Mouse (Mus musculus): ENCODE results near the gene Naa80.

Gene Naa80

DNA sequence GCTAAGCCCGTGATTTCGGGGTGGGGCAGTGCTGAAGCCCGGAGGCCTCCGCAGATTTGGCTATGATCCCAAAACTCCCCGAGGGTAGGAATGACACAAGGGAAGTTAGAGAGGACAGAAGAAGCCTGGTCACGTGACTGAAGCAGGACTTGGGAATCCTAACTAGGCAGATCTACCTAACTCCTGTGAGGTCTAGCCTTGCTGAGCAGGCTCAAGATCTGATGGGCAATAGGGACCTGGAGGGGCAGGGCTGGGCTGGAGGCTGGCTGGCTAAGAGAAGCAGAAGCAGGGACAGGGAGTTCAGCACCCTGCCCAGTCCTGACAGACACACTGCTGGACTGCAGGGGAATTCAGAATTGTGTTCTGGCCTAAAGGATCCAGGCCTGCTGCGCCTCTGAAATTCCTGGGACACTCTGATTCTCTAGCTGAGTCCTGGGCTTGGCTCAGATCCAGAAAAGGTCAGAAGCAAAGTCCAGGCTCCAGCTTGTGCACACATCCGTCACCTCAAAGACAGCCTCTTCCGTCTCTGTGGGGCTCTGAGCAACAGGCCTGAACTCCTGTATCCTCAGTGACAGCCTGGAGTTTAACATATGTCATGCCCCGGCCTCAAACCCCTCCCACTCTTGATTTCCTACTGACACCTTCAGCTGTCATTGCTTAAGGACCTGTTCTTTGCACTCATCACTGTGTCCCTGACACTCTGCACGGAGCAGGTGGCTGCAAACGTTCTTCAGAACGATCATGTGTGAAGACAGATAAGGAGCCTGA is 40.3 kb downstream of the Naa80 start:
- DNase-seq (ENCODE audit: low spot score) = no peak

DNA sequence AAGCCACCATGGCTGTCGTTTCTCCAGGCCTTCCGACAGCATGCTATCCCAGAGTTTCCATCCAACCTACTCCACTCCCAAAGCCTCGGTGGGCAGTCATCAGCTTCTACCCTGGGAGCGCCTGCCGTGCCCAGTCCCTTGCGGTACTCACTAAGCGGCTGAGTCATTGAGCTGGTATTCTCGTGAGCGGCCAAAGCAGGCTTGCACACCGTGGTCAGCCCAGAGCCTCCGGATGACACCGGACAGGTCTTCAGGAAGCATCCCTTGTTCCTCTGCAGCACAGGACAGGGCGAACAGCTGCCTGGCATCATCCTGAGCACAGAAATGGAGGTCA is 40.8 kb downstream of the Naa80 start:
- no peak for DNase-seq (ENCODE audit: low spot score)

DNA sequence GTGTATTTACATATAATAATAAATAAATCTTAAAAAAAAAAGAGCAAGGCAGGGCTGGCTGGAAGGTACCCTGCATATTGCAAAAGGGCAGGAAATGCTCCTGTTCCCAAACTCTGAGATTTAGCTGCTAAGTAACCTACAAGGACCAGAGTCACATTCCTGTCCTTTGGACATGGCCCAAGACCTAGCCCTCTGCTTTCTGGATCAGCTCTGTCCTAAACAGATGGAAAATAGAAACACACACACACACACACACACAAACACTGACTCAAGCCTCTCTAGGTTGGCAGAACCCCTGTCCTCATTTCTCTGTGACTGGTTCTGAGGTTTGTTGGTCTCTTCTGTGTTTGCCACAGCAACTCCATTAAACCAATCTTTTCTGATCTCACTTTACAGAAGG is 42.3 kb downstream of the Naa80 start:
- DNase-seq (ENCODE audit: low spot score) = no peak

DNA sequence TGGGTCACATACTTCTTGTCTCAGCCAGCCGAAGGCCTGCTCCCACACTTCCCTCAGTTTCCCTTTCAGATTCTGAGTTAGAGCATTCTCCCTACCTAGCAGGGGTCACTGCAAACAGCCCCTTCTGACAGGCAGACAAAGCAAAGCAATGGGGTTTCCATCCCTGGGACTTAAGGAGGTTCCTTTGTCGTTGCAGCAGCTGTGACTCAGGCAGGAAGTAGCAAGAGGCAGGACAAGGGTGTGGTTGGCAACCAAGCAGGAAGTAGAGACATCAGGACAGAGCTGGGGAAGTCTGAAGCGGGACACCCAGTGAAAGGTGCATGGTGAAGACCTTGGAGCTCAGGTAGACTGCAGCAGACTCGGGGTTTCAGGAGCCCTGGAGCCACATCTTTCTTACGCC is 45.9 kb downstream of the Naa80 start:
- DNase-seq (ENCODE audit: low spot score) = no peak

DNA sequence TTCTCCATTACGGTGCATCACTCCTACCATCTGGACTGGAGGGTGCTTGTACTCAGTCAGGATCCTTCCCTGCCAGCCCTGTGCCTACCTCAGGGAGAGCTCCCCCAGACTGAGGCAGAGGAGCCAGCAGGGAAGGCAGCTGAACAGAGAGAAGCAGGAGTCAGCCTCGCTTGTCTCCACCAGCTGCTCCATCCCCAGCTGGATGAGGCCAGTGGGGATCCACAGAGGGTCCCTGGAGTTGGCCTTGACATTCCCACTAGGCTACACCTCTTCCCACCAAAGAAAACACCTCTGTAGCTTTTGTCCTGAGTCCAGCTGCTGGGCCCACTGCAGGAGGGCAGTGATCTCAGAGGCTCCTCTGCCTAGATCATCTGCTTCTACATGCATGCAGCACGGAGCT is 46.3 kb downstream of the Naa80 start:
- no peak for DNase-seq (ENCODE audit: low spot score)

DNA sequence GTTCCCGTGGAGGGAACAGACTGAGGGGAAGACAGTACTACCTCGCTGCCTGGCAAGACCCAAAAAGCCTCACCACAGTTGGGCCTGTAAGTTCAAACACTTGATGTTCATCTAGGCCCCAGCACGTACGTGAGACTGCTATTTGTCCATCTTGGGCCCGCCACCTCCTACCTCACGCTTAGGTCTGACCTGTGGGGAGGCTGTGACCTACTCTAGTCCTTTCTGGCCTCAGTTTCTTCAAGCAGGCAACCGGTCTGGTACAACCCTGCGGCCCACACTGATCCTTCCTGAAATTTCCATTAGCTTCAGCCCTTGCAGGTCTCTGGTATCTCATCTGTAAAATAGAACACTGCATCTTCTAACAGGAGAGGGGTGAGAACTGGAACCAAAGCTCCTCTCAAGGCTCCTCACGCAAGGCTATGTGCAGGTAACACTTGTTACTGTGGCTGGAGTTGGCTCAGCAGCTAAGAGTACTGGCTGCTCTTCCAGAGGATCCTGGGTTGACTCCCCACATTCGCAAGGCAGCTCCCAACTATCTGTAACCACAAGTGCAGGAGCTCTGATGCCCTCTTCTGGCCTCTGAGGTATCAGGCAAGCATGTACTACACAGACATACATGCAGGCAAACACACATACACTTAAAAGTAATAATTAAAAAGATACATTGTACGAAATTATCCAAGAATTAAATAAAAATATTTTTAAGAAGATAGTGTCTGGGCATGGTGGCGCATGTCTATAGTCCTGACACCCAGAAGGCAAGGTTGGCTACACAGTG is 46.9 kb downstream of the Naa80 start:
- no peak for DNase-seq (ENCODE audit: low spot score)

DNA sequence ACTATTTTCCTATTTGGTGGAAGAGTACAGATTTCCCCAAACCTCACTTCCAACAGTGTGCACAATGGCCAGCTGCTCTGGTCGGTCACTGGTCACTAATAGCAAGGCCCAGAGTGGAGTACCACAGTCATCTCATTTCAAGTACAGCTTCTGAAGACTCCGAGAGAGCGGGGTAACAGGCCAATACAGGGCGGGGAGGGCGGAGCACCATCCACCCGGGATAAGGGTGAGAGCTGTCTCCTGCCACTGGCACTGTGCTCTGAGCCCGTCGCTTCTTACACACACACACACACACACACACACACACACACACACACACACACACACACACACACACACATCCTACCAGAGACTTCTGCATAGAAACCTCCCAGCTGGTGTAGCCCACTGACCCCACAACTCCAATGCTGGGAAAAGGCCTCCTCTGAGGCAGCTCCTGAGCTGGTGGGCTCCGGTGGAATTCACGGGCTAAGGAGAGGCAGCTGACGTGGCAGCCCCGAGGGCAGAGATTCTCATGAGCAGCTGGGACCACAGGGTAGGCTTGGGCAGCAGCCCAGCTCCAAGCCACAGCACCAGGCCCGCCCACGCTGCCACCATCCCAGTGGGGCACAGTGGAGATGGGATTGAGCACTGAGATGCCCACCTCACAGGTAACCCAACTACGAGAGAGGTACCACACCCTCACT is 47.6 kb downstream of the Naa80 start:
- no peak for DNase-seq (ENCODE audit: low spot score)

DNA sequence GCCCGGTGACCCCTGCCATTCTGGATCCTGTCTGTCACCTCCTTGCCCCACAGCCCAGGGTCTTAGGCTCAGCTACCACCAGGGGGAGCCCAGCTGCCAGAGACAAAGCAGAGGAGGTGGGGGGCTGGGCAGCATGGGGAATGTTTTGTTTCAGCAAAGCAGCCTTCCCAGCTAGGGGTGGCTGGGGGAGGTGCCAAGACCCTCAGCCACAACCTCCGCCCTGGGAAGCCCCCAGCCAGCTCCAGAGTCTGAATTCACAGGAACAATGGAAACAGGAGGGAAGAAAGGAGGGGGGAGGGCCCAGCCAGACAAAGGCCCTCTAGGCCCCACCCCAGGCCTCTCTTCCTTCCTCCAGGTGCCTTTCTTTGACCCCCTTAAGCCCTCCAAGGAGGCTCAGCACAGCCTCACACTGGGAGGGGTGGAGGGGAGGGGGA is 48.2 kb downstream of the Naa80 start:
- DNase-seq (ENCODE audit: low spot score) = no peak

DNA sequence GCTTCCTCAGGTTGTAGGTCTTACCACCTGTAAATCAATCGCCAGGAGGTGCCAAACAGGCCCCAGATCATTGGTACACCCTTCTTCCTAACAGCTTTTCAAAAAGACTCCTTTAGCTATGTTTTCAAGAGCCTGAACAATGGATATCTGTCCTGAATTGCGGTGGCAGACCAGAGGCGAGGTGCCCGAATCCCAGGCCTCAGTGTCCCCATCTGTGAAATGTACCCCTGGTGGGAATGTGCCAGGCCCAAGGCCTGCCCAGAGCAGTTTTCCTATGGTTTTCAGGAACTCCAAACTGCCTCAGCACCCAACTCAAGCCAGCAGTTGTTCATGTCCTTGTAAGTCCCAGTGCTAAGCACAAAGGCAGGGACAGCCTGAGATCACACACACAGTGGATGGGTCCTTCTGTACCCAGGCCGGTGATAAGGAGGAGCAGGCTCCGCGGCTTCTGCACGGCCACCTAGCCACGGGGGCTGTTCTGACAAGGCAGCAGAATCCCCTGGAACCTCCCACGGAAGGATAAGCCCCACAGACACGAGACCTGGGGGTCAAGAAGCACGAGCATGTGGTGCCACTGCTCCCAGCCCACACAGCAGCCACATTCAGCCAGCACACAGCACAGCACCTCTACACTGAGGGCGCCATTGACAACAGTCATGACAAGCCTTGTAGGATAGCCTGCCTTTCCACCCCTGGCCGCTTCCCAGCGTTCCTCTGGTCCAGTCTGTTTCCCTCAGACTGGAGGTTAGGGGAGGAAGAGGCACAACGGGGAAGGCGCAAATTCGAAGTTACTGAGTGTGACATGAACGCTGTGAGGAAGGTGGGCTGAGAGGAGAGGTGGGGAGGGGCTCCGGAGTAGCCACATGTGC is 48.9 kb downstream of the Naa80 start:
- DNase-seq (ENCODE audit: low spot score) = no peak

DNA sequence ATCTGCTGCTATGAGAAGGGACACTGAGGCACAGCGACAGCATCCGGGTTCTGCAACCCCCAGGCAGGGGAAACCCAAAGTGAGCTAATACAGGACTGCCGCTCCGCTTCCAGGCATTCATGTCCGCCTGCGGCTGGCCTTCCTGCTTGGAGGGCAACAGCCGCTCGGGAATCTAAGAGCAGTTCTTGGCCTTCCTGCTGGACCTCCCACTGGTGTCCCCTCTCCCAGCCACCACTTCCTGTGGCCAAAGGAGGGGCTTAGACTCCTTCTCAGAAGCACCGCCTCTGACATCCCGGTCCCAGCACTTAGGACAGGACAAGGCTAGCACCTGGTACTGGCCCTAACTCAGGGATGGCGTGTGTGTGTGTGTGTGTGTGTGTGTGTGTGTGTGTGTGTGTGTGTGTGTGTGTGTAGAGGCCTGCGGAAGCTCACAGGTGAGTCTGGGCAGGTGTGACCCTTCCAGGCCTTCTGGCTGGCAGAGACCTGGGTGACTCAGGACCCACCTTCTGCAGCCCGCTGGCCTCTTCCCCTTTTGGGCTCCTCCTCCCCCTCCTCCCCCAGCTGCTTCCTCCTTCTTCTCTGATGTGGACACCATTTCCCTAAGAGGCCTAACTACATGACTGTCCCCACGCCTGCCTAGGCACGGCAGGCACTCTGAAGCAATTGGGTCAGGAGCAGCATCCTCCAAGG is 50.2 kb downstream of the Naa80 start:
- no peak for DNase-seq (ENCODE audit: low spot score)

DNA sequence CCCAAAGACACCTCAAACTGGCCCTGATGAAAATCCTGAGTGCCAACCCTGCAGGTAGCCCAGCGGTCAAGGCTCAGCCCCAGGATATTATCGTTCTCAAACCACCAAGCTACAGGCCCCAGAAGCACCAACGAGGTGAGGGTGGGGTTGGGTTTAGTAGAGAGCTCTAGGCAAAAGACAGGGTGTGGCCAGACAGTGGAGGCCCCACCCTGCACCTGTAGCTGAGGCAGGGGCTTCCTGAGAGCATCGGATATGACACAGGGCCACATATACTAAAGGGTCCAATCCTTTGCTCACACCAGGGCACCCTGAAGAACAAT is 50.7 kb downstream of the Naa80 start:
- DNase-seq (ENCODE audit: low spot score) = no peak

DNA sequence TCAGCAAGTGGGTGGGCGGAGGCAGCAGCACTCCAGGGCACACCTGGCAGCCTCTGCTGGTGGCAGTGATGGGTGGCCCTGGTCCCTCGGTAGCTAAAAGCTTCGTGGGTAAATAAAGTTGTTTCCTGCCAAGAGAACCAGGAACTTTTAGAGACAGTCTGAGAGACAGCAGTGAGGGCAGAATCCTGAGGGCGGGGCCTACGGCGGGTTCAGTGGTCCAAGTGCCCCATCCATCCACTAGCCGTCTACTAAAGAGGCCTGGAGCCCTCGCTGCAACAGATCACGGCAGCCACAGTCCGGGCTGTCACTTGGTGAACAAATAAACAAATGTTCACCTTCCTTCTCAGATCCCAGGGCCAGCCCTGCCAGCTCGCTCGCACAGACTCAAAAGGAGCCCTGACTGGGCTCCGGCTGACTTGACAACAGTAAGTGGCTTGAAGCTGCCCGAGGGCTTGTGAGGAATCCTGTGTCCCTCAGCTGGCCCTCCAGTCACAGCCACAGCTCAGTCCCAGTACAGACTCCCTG is 51.3 kb downstream of the Naa80 start:
- DNase-seq (ENCODE audit: low spot score) = no peak

DNA sequence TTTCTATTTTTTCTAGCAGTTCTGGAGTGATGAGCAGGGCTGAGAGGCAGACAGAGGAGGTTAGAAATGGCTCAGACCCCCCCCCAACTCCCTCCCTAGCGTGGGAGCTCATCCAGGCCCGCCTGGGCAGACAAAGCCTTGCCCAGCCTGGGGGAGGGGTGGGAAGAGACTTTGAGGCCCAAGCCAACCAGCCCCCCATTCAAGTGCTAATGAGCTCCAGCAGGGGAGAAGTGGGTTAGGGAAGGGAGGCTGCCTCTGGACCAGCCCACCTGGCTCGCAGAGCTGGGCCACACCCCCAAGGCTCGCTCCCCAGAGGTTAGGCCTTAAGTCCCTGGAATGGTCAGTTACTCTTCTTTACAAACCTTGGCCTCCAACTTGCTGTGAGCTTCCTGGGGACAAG is 51.9 kb downstream of the Naa80 start:
- DNase-seq (ENCODE audit: low spot score) = no peak

DNA sequence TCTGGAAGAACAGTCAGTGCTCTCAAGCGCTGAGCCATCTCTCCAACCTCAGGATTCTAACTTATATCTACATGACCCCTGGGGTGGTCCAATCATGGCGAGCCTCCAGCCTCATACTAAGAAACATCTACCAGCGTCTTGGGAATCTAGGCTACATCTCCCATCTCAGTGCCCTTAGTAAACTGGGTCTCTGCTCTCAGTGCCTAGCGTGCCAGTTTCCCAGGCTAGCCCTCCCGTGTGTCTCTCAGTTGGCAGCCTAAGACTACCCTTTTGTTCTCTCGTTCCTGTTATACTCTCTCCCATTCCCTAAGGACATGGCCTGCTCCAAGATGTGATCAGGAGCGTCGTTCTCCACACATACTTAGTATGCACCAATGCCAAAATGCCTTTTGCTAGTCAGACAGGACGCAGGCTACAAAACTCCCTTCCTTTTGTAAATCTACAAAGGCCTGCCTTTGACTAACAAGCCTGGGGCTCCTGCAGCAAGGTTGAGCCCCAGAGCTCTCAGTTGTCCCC is 52.7 kb downstream of the Naa80 start:
- no peak for DNase-seq (ENCODE audit: low spot score)

DNA sequence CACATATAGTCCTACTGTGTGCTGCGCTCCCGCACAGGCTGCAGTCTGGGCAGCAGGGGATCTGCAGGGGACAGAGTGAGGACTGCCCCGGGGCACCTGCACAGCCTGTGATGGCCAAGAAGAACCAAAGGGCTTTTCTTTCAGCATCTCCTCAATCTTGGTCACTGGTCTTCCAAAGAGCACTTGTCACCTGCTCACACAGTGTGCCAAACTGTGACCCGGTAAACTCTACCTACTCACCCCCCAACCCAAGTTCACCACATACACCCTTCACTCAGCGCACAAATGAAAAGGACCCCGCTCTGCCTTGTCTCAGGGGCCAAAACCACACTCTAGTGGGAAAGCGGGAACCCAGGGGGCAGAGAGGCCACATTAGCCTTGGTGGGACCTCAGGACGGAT is 53.2 kb downstream of the Naa80 start:
- no peak for DNase-seq (ENCODE audit: low spot score)

DNA sequence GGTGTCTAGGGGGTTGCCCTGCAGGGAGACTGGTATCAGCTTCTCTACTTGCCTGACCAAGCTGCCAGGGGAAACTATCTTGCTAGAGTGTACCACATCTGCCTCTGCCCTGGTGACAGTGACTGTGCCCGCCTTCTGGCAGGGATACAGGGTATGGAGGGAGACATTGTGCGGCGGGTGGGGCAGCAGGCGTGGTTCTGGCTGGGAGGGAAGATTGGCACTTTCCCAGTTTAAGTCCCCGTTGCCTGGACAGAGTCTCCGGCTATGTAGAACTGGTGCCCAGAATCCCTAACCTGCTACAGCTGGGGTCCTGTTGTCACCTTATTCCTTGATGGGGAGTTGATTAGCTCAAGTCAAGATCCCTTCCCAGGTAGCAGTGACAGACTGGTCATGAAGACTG is 53.8 kb downstream of the Naa80 start:
- DNase-seq (ENCODE audit: low spot score) = no peak

DNA sequence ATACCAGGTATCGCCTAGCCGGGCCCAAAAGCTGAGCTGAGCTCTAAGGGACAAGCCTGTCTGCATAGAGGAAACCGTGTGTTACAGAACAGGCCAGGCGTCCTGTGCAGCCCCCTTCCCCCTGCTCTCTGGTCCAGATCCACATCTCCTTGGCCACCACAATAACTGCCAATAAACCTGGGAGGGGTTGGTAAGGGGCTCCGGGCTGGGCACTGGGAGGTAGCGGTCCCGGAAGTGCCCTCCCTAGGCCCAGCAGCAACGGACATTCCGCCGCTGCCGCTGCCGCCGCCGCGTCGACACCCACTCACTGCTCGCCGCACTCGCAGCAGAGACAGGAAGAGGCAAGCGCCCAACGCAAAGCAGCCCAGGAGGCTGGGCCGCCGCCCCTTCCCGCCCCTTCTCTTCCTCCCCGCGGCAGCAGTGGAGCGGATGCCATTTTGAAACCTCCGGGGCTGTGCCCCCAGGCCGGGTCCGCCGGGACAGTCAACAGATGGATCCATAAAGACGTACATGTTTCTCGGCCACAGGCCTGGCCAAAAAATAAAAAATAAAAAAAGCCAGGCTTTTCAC is 54.5 kb downstream of the Naa80 start:
- peak; percentile 48 for DNase-seq (ENCODE audit: low spot score)
